Mouse (Mus musculus): Measurements from ENCODE around the gene Nae1.

DNA sequence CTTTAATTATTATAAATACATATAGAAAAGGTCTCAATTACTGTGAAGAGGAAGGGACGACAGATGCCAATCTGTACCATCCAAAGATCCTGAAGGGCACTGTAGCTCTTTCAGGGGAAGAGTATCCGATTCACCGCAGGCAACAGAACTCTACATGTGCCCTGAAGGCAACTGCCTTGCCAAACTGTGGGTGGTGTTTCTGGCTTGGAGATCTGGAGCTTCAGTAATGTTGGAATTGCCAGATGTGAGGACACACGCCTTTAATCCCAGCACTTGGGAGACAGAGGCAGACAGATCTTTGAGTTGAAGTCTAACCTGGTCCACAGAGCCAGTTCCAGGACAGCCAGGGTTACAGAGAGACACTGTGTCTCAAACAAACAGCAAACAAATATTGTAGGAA lies 4.5 kb upstream of the Nae1 start:
- TF ChIP-seq POLR2A (IDR thresholded peaks at IDR 0.05; ENCODE audit: borderline replicate concordance, extremely low read depth, insufficient read depth, insufficient read length, poor library complexity, severe bottlenecking) (no peak), CTCF (IDR thresholded peaks at IDR 0.05; ENCODE audit: borderline replicate concordance, extremely low read depth, insufficient read depth, insufficient read length) (no peak)
